Mouse (Mus musculus) right cerebral cortex, postnatal 14 days (tissue): Measurements from ENCODE around the gene Esrrb.
A peak's percentile ranks its signal among the peaks of the same experiment; 100 is the strongest.

Source experiments
- DNase-seq: peaks from one replicate; pipeline ENCODE4 v3.0.0; 2022

Gene Esrrb

DNA sequence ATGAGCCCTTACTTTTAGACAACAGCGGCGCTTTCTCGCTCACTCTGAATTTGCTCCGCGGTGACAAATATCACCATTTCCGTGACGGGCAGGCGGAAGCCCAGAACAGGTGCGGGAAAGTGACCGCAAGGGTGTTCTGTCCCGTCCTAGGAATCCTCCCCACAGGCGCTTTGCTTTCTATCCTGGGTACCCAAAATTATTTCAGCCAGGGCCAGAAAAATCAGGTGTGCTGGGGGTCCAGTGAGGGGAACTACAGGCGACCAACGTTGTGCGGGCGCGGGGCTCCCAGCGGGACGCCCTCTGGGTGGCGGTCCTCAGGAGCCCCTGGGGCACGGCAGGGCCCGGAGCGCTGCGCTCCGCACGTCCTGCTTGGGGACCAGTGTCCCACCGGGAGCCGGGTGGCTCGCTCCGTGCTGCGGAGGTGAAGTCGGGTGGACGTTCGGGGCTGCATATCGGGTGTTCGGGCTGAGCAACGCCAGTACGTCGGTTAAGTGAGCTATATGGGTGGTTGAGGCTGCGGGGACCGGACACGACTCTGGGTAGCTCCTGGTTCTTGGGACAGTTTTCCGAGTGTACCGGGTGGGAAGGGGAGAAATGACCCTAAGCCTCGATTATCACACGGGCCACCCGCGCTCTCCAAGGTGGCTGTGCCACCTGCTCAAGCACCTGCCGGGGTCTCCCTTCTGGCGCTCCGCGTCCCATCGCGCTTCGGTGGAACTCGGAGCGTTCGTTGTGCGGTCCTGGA lies 61.4 kb downstream of the Esrrb start:
- no peak for DNase-seq

GRCm38 (mm10) chr12:86423102-86423501 lies 62.2 kb downstream of the Esrrb start:
- no peak for DNase-seq

- DNase-seq, result no peak
These were observed 66.7 kb downstream of the Esrrb start for GRCm38 (mm10) chr12:86427585-86427984.

DNA sequence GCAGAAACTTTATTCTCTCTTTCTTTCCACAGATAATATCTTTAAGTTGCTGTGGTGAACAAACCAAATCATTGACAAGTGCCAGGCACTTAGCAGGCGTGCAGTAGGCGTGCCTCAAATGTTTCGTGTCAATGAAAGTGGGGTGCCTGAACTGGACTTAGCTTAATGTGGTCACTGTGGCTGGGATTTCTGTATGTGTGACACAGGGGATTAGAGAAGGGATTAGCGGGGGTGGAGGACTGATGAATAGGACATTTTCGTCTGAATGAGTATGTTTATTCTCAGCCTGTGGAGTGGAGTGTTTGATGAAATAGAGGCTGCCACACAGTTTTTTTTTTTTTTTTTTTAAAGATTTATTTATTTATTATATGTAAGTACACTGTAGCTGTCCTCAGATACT lies 70.8 kb downstream of the Esrrb start:
- DNase-seq, result no peak

DNA sequence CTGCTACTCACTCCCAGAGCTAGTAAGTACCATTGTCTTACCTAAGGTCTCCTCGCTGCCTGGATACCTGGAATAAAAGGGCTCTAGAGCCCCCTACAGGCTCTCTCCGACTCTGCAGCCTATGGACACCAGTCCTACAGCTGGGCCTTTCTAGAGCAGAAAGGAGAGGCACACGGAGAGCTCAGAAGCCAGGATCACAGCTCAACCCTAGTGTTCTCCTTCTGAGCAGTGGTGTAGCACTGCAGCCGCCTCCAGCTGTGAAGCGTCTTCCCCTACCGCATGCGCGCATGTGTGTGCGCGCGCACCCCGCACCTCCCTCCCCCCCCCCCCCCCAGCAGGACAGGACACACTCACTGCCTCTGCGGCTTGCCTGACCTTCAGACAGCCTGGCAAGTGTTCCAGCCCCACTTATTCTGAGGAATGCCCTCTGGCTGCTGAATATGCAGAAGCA lies 72.5 kb downstream of the Esrrb start:
- peak; percentile 69 for DNase-seq

- DNase-seq, result no peak
These were observed 74.7 kb downstream of the Esrrb start for GRCm38 (mm10) chr12:86435651-86436050.

DNA sequence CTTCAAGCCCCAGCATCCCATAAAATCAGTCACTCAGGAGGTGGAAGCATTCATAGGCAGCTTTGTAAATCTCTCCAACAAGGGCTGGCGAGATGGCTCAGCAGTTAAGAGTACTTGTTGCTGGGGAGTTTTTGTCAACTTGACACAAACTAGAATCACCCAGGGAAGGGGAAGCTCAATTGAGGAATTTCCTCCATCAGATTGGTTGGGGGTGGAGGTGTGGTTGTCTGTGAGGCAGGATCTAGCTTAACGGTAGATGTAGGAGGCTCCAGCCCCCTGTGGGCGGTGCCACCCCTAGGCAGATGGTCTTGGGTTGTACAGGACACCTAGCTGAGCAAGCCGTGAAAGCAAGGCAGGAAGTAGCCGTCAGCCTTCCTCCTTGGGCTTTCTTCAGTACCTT lies 89.9 kb downstream of the Esrrb start:
- no peak for DNase-seq

DNA sequence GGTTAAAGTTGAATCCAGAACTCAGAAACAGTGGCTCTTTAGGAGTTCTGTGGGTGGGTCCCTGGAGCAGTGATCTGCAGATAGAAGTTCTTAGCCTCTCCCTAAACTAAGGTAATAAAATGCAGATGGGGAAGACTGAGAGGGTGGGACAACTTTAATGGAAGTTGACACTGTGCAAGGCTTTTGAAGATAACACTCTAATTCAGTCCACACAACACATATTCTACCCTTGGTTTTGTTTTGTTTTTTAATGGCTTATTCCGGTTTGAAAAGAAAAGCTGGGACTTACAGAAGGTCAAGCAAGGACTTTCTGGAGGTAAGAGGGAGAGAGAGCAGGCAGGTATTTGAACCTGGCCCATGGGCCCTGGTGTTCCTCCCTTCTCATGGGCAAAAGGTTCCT lies 94.1 kb downstream of the Esrrb start:
- DNase-seq, result no peak

GRCm38 (mm10) chr12:86462742-86463470 lies 102.0 kb downstream of the Esrrb start:
- DNase-seq, result no peak

- no peak for DNase-seq
These were observed 103.5 kb downstream of the Esrrb start for GRCm38 (mm10) chr12:86464385-86464784.

DNA sequence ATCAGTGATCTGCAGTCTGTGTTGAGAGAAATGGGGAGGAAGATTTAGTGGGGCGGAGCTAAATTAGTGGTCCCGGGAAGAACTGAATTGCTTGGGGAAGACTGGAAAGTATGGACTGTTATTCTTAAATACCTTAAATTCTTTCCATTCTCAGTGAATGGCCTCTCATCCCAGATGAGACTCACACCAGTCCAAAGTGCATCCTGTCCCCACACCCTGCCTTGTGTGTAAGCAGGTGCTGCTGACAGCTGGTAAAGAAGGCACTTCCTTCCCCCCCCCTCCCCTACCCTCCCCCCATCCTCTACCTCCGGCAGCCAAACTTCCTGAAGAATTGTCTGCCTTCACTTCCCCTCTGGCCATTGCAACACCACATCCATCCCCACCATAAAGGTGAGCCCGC lies 105.3 kb downstream of the Esrrb start:
- DNase-seq, result no peak

DNA sequence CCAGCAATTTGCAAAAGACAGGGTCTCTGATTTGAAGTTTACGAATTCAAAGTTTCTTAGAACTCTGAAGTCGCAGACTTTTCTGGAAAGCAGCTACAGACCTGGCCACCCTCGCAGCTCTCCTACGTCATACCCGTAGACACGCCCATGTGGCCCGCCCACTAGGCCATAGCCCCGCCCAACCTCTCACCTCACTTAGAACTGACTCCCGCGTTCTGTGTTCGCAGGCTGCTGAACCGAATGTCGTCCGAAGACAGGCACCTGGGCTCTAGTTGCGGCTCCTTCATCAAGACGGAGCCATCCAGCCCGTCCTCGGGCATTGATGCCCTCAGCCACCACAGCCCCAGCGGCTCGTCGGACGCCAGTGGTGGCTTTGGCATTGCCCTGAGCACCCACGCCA lies 109.0 kb downstream of the Esrrb start:
- no peak for DNase-seq

- DNase-seq, result no peak
These were observed 110.0 kb downstream of the Esrrb start for GRCm38 (mm10) chr12:86470912-86471311.

- DNase-seq, result no peak
These were observed 112.7 kb downstream of the Esrrb start for GRCm38 (mm10) chr12:86473630-86474029.

DNA sequence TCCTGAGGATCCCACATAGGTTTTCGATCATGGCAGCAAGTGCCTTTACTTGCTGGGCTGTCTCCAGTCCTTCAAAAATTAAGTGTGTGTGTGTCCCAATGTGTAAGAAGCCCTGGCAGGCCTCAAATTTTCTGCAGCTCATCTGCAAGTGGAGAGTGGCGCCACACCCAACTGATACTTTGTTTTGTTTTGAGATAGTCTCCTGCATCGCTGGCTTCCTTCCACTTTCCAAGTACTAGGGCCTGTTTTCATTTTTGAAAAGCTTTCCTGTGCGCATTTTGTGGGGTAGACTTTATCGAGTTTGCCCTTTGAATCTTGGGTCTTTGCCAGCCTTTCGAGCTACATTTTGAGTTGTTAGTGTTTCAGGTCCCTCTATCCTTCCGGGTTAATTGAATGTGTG lies 115.1 kb downstream of the Esrrb start:
- DNase-seq, result no peak

DNA sequence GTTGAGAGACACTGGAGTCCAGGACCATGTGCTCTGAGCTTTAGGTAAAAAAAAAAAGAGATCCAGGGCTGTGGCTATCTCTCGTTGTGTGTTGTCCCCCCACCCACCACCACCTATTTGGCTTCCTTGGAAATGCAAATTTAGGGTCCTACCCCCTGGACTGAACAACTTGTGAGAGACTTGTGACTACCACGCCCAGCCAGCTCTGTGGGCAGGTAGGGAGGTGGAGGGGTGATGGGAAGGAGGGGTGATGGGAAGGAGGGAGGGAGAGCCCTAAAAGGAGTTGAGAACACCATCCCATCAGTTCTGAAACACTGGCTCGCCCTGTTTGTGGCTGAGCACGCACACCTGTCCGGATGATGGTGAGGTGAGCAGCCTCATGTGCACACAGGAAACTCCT lies 118.0 kb downstream of the Esrrb start:
- DNase-seq, result no peak

- no peak for DNase-seq
These were observed 121.1 kb downstream of the Esrrb start for GRCm38 (mm10) chr12:86482029-86482428.

DNA sequence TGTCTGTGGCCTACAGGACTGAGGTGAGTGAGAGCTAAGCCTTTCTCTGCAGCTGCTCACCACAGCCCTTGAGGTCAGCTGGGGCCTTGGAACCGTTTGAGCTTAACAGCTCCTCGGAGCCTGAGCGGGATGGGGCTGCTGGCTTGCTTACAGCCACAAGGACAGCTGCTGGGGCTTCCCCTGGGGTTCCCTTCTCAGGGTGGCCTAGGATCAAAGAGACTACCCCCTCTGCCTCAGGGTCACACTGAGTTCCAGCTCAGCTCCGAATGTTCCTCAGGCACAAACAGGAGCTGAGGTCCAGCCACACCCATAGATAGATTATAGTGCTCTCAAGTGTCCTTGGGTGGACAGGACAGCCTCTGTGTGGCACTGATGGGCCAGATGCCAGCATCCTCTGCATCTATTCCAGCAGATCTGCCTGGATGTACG lies 122.5 kb downstream of the Esrrb start:
- no peak for DNase-seq

DNA sequence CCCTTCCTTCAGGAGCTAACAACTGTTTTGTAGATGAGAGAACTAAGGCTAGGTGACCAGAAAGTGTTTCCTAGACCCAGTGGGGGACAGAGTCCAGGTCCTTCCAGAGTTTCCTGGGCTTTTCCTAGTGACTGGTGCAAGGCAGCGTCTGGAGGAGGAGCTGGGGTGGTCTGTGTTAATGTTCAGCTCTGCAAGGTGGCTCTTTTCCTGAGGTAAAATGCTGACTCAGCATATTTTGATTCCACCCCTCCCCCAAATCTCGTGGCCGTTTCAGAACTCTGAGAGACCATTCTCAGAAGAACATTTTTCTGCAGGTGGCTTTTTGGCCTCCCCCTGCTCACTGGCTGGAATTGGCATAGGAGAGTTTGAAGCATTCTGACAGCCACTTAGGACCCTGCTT lies 127.1 kb downstream of the Esrrb start:
- DNase-seq, result no peak

- no peak for DNase-seq
These were observed 129.1 kb downstream of the Esrrb start for GRCm38 (mm10) chr12:86490052-86490451.

DNA sequence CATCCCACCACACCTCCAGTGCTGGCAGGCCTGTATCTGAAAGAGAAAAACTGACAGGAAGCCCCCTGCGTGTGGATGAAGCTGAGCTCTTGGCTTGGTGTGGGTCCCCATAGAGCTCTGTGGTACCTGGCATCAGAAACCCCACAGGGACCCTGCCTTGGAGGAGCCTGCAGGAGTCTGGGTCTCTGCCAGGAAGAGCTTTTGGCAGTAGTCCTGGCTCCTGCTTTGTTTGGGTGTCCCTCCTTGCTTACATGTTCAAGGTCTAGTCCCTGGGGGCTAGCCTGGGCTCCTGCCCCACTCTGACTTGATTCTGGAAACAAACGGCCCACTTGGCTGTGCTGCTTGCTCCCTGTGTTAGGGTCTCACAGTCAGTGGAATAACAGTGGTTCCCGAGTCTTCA lies 130.6 kb downstream of the Esrrb start:
- DNase-seq, result no peak

DNA sequence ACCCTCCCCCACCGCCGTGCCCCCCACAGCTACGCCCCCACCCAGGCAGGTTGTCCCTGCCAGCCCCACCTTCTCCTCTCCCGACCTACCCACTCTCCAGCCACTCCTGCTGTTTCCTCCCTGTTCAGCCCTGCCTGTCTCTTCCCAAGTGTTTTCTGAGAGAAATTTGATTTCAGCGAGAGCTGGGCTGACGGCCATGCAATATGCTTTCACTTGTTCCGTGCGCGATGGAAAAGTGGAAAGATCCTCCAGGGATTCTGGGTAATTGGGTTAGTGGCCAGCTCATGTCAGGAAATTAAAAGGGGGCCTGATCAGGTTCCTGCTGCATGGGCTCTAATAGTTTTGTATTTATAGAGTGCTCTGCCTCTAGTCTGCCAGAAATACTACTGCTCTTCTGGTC lies 131.9 kb downstream of the Esrrb start:
- no peak for DNase-seq

DNA sequence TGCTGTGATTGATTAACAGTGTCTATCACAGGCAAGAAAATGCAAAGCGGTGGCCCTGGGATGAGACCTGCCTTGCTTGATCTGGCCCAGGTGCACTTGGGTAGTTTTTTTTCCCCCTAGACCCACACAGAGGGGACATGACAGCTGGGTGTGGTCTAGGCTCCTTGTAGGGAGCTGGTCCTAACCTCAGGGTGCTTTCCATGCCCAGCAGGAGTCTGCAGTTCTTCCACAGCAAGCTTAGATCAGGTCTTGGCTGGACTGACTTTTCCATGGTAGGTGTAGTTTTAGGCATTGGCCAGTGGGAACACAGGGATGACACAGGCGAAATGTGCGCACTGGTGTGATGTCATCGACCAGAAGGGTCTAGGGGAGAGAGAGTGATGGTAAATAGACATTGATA lies 136.2 kb downstream of the Esrrb start:
- DNase-seq, result no peak

GRCm38 (mm10) chr12:86498765-86499164 lies 137.8 kb downstream of the Esrrb start:
- DNase-seq, result peak; percentile 72

- no peak for DNase-seq
These were observed 140.8 kb downstream of the Esrrb start for GRCm38 (mm10) chr12:86501728-86502127.
